ENCODE assay signal across 24 mouse cellular contexts in genomic region chr13:37415696-37416095, GRCm38 (mm10).
DNase-seq lines count a peak whose midpoint lies in the region; TF ChIP-seq lines count a peak whose summit lies in the region.
"Had no signal": no experiment of that assay in that cellular context is flagged by ENCODE, and none has a peak within 500 bp of the region (broad histone marks: within the 10 kb centered on the region; RNA-seq: fewer than 3 reads in every experiment).

No protein-coding gene starts in this region.

- no peaks in the 10 kb centered on the region for H3K4me1 ChIP-seq in embryonic facial prominence, embryonic 10.5 days
- H3K4me1 ChIP-seq in kidney, adult 2 months (ENCODE audit: control insufficient read depth, insufficient read depth, low read length): no peaks in the 10 kb centered on the region
- H3K4me1 ChIP-seq: embryonic facial prominence, embryonic 15.5 days; limb, embryonic 15.5 days; liver, embryonic 15.5 days; midbrain, embryonic 12.5 days; stomach, embryonic 15.5 days had no signal

- WGBS in embryonic facial prominence, embryonic 10.5 days: 98% methylated on average over 1 of the region's 1 CpGs
- WGBS in kidney, adult 2 months: 97% methylated on average over 1 of the region's 1 CpGs

- H3K9me3 ChIP-seq in embryonic facial prominence, embryonic 10.5 days: no peaks in the 10 kb centered on the region
- H3K9me3 ChIP-seq: embryonic facial prominence, embryonic 15.5 days; heart, embryonic 15.5 days; hindbrain, embryonic 10.5 days; limb, embryonic 15.5 days; liver, embryonic 15.5 days; midbrain, embryonic 12.5 days; stomach, embryonic 15.5 days had no signal

- H3K27me3 ChIP-seq in embryonic facial prominence, embryonic 10.5 days (replicated peaks; ENCODE audit: low read depth, poor library complexity, severe bottlenecking): no peaks in the 10 kb centered on the region
- no peaks in the 10 kb centered on the region for H3K27me3 ChIP-seq in kidney, adult 2 months (replicated peaks; ENCODE audit: control insufficient read depth, insufficient read depth, low read length)
- H3K27me3 ChIP-seq: embryonic facial prominence, embryonic 15.5 days; heart, embryonic 15.5 days; limb, embryonic 15.5 days; liver, embryonic 15.5 days; stomach, embryonic 15.5 days had no signal

- peak; percentile 77 for DNase-seq in heart, adult 11 months
- DNase-seq in heart, postnatal 10 days: no peak
- peak; percentile 85 for DNase-seq in brain, adult 2 months (ENCODE audit: low read depth, low spot score)
- peak; percentile 75 to 78 for DNase-seq in layer of hippocampus, adult 8-10 months (ENCODE audit: low spot score in 2 of 2)
- peak; percentile 40 to 70 for DNase-seq in left cerebral cortex, adult 9 months (ENCODE audit: low spot score in 2 of 2)
- DNase-seq in embryonic facial prominence, embryonic 10.5 days (ENCODE audit: low spot score): no peak
- DNase-seq in MN1 (ENCODE audit: low spot score): no peak
- DNase-seq in kidney, adult 2 months: no peak
- DNase-seq: adrenal gland, postnatal 10 days; cerebellum, adult 11-12 months; cerebellum, postnatal 14 days; embryo, embryonic 11 days; gastrocnemius, postnatal 10 days; heart, adult 18-20 months had no signal

- intact Hi-C loops in heart, postnatal 10 days (cut with DNase I): no loop called here

- TF ChIP-seq CTCF in kidney, adult 2 months (conservative IDR thresholded peaks at IDR 0.05; ENCODE audit: insufficient read depth, insufficient read length, low read depth, low read length): no peak

- H3K27ac ChIP-seq in embryonic facial prominence, embryonic 10.5 days (replicated peaks): no peak overlapping the region
- H3K27ac ChIP-seq in kidney, adult 2 months (ENCODE audit: insufficient read depth, low read depth, low read length): no peak overlapping the region
- H3K27ac ChIP-seq: embryonic facial prominence, embryonic 15.5 days; heart, embryonic 15.5 days; hindbrain, embryonic 10.5 days; hindbrain, postnatal 0 days; limb, embryonic 15.5 days; liver, embryonic 15.5 days; macrophage; midbrain, embryonic 12.5 days; stomach, embryonic 15.5 days had no signal

- TF ChIP-seq POLR2A in kidney, adult 2 months (IDR thresholded peaks at IDR 0.05; ENCODE audit: low read depth, low read length): no peak

- H3K4me3 ChIP-seq in embryonic facial prominence, embryonic 10.5 days: no peak overlapping the region
- no peak overlapping the region for H3K4me3 ChIP-seq in kidney, adult 2 months (ENCODE audit: insufficient read depth, low read depth, low read length)
- H3K4me3 ChIP-seq: embryonic facial prominence, embryonic 15.5 days; heart, embryonic 15.5 days; hindbrain, embryonic 10.5 days; limb, embryonic 15.5 days; liver, embryonic 15.5 days; midbrain, embryonic 12.5 days; myocyte; stomach, embryonic 15.5 days had no signal

- H3K36me3 ChIP-seq in embryonic facial prominence, embryonic 10.5 days (replicated peaks): no peaks in the 10 kb centered on the region
- no peaks in the 10 kb centered on the region for H3K36me3 ChIP-seq in kidney, adult 2 months (ENCODE audit: control insufficient read depth, insufficient read depth, low read length)
- H3K36me3 ChIP-seq: embryonic facial prominence, embryonic 15.5 days; heart, embryonic 15.5 days; hindbrain, embryonic 10.5 days; limb, embryonic 15.5 days; liver, embryonic 15.5 days; midbrain, embryonic 12.5 days; stomach, embryonic 15.5 days had no signal

Comparison
In these comparisons a context has a peak if more than half of its experiments do, and no peak if none do; other contexts are left out.
1. DNase-seq: peak in heart, adult 11 months (single experiment), brain, adult 2 months (single experiment), layer of hippocampus, adult 8-10 months (2 of 2) and left cerebral cortex, adult 9 months (2 of 2); none in heart, postnatal 10 days (0 of 2), embryonic facial prominence, embryonic 10.5 days (single experiment), MN1 (single experiment) and kidney, adult 2 months (single experiment).